Mouse (Mus musculus) liver, embryonic 16.5 days (tissue): Measurements from ENCODE around the gene Krtap10-4. TPM values are rescaled to one million over a fixed set of nuclear protein-coding genes. Genes with fewer than 3 reads are reported as not detected.

Experiments used
- ATAC-seq: fragments of 200-750 bp; cut with Nextera tagmentation; 2 replicates; pipeline ENCODE4 v1.8.0; 2017; ENCODE audit warnings: low read depth, mild to moderate bottlenecking, moderate number of reproducible peaks, moderate library complexity
- H3K27ac ChIP-seq: fragments of 300-500 bp; sonication (generic); 2 replicates; pipeline ENCODE4 v1.5.1; 2014; ENCODE audit warnings: mild to moderate bottlenecking, low read length
- H3K27me3 ChIP-seq: fragments of 300-500 bp; sonication (generic); 2 replicates; pipeline ENCODE4 v1.6.1; 2014; ENCODE audit warnings: low read depth, low read length, mixed read lengths; ENCODE audit not compliant: control insufficient read depth, insufficient read depth
- H3K36me3 ChIP-seq: fragments of 300-500 bp; sonication (generic); 2 replicates; pipeline ENCODE4 v1.6.1; 2014; ENCODE audit warnings: mild to moderate bottlenecking; ENCODE audit not compliant: control insufficient read depth, insufficient read depth
- H3K4me1 ChIP-seq: fragments of 300-500 bp; sonication (generic); 2 replicates; pipeline ENCODE4 v1.6.1; 2014; ENCODE audit warnings: low read depth, low read length, mixed read lengths; ENCODE audit not compliant: control insufficient read depth
- H3K4me2 ChIP-seq: fragments of 300-500 bp; sonication (generic); 2 replicates; pipeline ENCODE4 v1.6.1; 2014; ENCODE audit warnings: low read depth, low read length, mixed read lengths
- H3K4me3 ChIP-seq: fragments of 300-500 bp; sonication (generic); 2 replicates; pipeline ENCODE4 v1.5.1; 2014; ENCODE audit warnings: low read depth, mild to moderate bottlenecking, low read length
- H3K9ac ChIP-seq: fragments of 300-500 bp; sonication (generic); 2 replicates; pipeline ENCODE4 v1.6.1; 2014; ENCODE audit warnings: low read depth, low read length
- H3K9me3 ChIP-seq: fragments of 300-500 bp; sonication (generic); replicated peaks from 2 replicates; pipeline ENCODE4 v1.6.1; 2016; ENCODE audit warnings: low read length; ENCODE audit not compliant: control insufficient read depth
- WGBS: fragments of 180-500 bp; shearing (Covaris S2); extraction: QIAGEN DNeasy Blood & Tissue Kit; methylation state at CpG from one replicate; pipeline ENCODE4 v1.1.7; 2014; ENCODE audit not compliant: insufficient replicate concordance; 5-methylcytosine and 5-hydroxymethylcytosine counted together
- polyA plus RNA-seq: library from polyadenylated mRNA; unstranded; fragments of >200 nt; fragmentation: Nextera tagmentation; extraction: Ambion mirVana; gene quantifications from 2 replicates; pipeline ENCODE4 v1.2.1, GENCODE M21; 2015

Krtap10-4 gene
- polyA plus RNA-seq, 1 experiment from 2014 or later, result not detected

GRCm38 (mm10) chr10:77846503-77846902 is 19.6 kb upstream of the Krtap10-4 start, which contains the start of gene Gm36176:
Gene Gm36176 (plus strand): TSS chr10:77846803.
- ATAC-seq, result no peak
- Histone ChIP-seq H3K9me3 (no peaks in the 10 kb centered on the region), H3K4me1 (no peaks in the 10 kb centered on the region), H3K4me3 (no peak within 1 kb of the TSS), H3K27ac (no peak within 1 kb of the TSS), H3K27me3 (no peaks in the 10 kb centered on the region), H3K9ac (no peak within 1 kb of the TSS), H3K4me2 (no peak within 1 kb of the TSS), H3K36me3 (no peaks in the 10 kb centered on the region)
- 61% methylated on average over 2 of the region's 3 CpGs for WGBS

DNA sequence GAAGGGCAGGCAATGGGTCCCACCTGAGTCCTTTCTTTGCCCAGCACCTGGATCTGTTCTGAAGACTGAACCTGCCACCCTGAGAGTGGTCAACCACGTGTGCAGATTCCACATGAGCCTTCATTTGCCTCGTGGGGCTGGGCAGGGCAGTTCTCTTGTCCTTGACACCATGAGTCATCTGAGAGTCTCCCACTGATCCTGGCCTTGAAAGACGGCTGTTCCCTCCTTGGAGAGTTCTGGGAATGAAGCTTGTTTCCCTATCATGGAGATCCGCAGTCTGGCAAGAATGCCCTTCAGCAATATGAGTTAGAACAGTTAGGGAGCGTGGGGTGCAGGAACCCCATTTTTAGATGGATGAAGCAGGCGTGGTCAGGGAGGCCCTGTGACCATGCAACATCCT is 12.1 kb upstream of the Krtap10-4 start:
- Histone ChIP-seq H3K9ac (no peak overlapping the region), H3K36me3 (no peaks in the 10 kb centered on the region), H3K9me3 (no peaks in the 10 kb centered on the region), H3K4me2 (no peak overlapping the region), H3K27me3 (no peaks in the 10 kb centered on the region), H3K27ac (no peak overlapping the region), H3K4me3 (no peak overlapping the region), H3K4me1 (no peaks in the 10 kb centered on the region)
- ATAC-seq, result no peak
- WGBS, result 53% methylated on average over 6 of the region's 6 CpGs

- no peak within 1 kb of the TSS for H3K4me3 ChIP-seq
- ATAC-seq, result no peak
- H3K36me3 ChIP-seq, result no peaks in the 10 kb centered on the region
- no peak within 1 kb of the TSS for H3K4me2 ChIP-seq
- H3K9ac ChIP-seq, result no peak within 1 kb of the TSS
- no peaks in the 10 kb centered on the region for H3K9me3 ChIP-seq
- no peak within 1 kb of the TSS for H3K27ac ChIP-seq
- H3K27me3 ChIP-seq, result no peaks in the 10 kb centered on the region
- WGBS, result 48% methylated on average over 9 of the region's 9 CpGs
- no peaks in the 10 kb centered on the region for H3K4me1 ChIP-seq
Measured at GRCm38 (mm10) chr10:77835647-77836046, 8.8 kb upstream of the Krtap10-4 start, which contains the start of gene Krtap10-10. Gene Krtap10-10 (plus strand): TSS chr10:77835947.

- Histone ChIP-seq H3K9me3 (no peaks in the 10 kb centered on the region), H3K4me1 (no peaks in the 10 kb centered on the region), H3K27me3 (no peaks in the 10 kb centered on the region), H3K36me3 (no peaks in the 10 kb centered on the region), H3K27ac (no peak overlapping the region), H3K4me2 (no peak overlapping the region), H3K4me3 (no peak overlapping the region), H3K9ac (no peak overlapping the region)
- ATAC-seq, result no peak
- 46% methylated on average over 4 of the region's 4 CpGs for WGBS
Measured at GRCm38 (mm10) chr10:77819203-77819602, 7.7 kb downstream of the Krtap10-4 start.

DNA sequence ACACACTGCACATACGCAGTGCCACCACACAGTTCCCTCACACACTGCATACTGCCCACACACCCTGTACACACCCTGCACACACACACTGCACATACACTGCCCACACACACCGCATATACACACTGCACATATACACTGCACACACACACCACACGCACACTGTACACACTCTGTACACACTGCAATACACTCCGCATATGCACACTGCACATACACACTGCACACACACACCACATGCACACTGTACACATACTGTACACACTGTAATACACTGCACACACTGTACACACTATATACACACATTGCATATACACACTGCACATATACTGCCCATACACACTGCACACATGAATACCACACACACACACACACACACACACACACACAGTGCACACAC is 8.4 kb downstream of the Krtap10-4 start:
- no peak overlapping the region for H3K9ac ChIP-seq
- H3K36me3 ChIP-seq, result no peaks in the 10 kb centered on the region
- H3K27ac ChIP-seq, result no peak overlapping the region
- WGBS, result 80% methylated on average over 4 of the region's 4 CpGs
- ATAC-seq, result no peak
- no peaks in the 10 kb centered on the region for H3K9me3 ChIP-seq
- no peak overlapping the region for H3K4me3 ChIP-seq
- H3K27me3 ChIP-seq, result no peaks in the 10 kb centered on the region
- H3K4me1 ChIP-seq, result no peaks in the 10 kb centered on the region
- H3K4me2 ChIP-seq, result no peak overlapping the region

DNA sequence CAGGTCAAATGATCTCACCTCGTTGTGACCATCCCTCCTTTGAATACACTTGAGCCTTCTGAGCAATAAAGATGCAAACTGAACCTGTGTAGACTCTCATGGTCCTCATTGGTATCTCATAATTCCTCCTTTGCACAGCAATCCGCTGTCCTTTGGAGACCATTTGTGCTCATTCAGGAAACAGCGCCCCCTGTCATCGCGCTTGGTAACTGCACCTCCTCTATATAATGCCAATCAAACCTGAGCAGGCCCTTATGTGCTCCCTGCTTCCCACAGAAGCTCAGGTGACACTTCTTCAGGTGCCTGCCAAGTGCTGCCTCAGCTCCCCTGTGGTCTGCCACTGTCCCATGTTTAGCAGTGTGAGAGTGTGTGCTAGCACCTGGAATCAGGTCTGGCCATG is 11.4 kb downstream of the Krtap10-4 start:
- Histone ChIP-seq H3K27ac (no peak overlapping the region), H3K4me1 (no peaks in the 10 kb centered on the region), H3K36me3 (no peaks in the 10 kb centered on the region), H3K4me3 (no peak overlapping the region), H3K9me3 (no peaks in the 10 kb centered on the region), H3K27me3 (no peaks in the 10 kb centered on the region), H3K4me2 (no peak overlapping the region), H3K9ac (no peak overlapping the region)
- ATAC-seq, result no peak
- 30% methylated on average over 5 of the region's 5 CpGs for WGBS

DNA sequence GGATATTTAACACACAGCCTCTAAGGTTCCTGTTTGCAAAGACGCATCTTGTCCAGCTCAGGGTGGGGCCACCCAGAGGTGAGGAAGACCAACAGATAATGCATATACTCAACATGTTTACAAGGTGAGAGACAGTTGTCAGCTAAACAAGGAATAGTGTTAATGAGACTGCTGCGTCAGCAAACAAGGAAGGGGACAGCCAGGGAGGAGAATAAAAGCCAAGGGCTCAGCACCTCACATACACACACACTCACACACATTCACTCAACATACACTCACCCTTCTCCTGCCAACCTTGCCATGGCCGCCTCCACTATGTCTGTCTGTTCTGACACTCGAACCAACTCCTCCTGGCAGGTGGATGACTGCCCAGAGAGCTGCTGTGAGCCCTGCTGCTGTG is 12.5 kb downstream of the Krtap10-4 start, which contains the start of gene Gm2696:
Gene Gm2696, plus strand, starts transcription at position 301 of the 400 bp plus-strand sequence.
- ATAC-seq, result no peak
- 37% methylated on average over 4 of the region's 4 CpGs for WGBS
- Histone ChIP-seq H3K4me3 (no peak within 1 kb of the TSS), H3K9ac (no peak within 1 kb of the TSS), H3K27ac (no peak within 1 kb of the TSS), H3K27me3 (no peaks in the 10 kb centered on the region), H3K9me3 (no peaks in the 10 kb centered on the region), H3K36me3 (no peaks in the 10 kb centered on the region), H3K4me2 (no peak within 1 kb of the TSS), H3K4me1 (no peaks in the 10 kb centered on the region)

DNA sequence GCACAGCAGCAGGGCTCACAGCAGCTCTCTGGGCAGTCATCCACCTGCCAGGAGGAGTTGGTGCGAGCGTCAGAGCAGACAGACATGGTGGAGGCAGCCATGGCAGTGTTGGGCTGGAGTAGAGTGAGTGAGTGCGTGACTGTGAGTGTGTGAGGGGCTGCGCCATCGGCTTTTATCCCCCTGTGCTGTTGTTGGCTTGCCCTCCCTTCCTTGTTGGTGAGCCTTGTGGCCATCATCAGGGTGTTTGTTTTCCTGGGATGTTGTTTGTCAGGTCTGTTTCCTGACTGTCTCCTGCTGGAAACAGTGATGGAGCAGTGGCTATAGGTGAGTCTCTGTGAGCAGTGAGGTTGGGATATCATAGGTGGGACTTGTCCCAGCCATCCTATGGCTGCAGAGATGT is 15.2 kb downstream of the Krtap10-4 start, which contains the start of gene Gm9507:
Gene Gm9507, minus strand, starts transcription at position 101 of the 400 bp plus-strand sequence.
- no peak for ATAC-seq
- no peak within 1 kb of the TSS for H3K9ac ChIP-seq
- no peak within 1 kb of the TSS for H3K27ac ChIP-seq
- H3K9me3 ChIP-seq, result no peaks in the 10 kb centered on the region
- WGBS, result 53% methylated on average over 5 of the region's 5 CpGs
- no peaks in the 10 kb centered on the region for H3K27me3 ChIP-seq
- H3K4me1 ChIP-seq, result no peaks in the 10 kb centered on the region
- H3K36me3 ChIP-seq, result no peaks in the 10 kb centered on the region
- no peak within 1 kb of the TSS for H3K4me2 ChIP-seq
- no peak within 1 kb of the TSS for H3K4me3 ChIP-seq

DNA sequence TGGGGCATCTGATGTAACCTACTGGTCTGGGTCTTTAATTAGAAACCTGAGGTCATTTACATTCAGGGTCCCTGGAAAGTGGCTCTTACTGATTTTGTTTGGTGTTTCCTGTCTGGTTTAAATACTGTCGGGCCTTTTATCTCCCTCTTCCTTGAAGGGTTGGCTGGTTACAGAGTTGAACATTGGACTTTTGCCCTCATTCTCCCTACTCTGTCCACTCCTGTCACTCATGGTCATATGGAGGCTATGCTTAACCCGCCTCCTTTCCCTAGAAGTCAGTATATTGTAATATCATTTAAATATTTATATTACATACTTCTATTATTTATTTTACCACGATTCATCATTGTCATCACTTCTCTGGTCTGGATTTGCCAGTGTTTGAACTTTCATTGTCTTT is 22.8 kb downstream of the Krtap10-4 start:
- H3K27me3 ChIP-seq, result no peaks in the 10 kb centered on the region
- no peak for ATAC-seq
- no peak overlapping the region for H3K4me2 ChIP-seq
- H3K4me1 ChIP-seq, result no peaks in the 10 kb centered on the region
- no peaks in the 10 kb centered on the region for H3K9me3 ChIP-seq
- no peak overlapping the region for H3K4me3 ChIP-seq
- H3K36me3 ChIP-seq, result no peaks in the 10 kb centered on the region
- no peak overlapping the region for H3K27ac ChIP-seq
- no peak overlapping the region for H3K9ac ChIP-seq
- 36% methylated on average over 3 of the region's 3 CpGs for WGBS
